Mouse (Mus musculus) hindbrain, embryonic 16.5 days (tissue): ENCODE results near the gene Gm28230. TPM values are rescaled to one million over a fixed set of nuclear protein-coding genes. Genes with fewer than 3 reads are reported as not detected.

Experiments used
- ATAC-seq: fragments of 200-750 bp; cut with Nextera tagmentation; 2 replicates; pipeline ENCODE4 v1.8.0; 2017; ENCODE audit warnings: moderate TSS enrichment, moderate library complexity
- H3K27ac ChIP-seq: fragments of 300-500 bp; sonication (generic); 2 replicates; pipeline ENCODE4 v1.5.1; 2014; ENCODE audit warnings: low read depth, mild to moderate bottlenecking, control low read depth, low read length, moderate library complexity
- H3K27me3 ChIP-seq: fragments of 300-500 bp; sonication (generic); replicated peaks from 2 replicates; pipeline ENCODE4 v1.6.1; 2014; ENCODE audit warnings: low read length; ENCODE audit not compliant: control insufficient read depth, insufficient read depth
- H3K36me3 ChIP-seq: fragments of 300-500 bp; sonication (generic); 2 replicates; pipeline ENCODE4 v1.6.1; 2014; ENCODE audit warnings: mild to moderate bottlenecking, low read length, moderate library complexity, mixed read lengths; ENCODE audit not compliant: control insufficient read depth, insufficient read depth
- H3K4me1 ChIP-seq: fragments of 300-500 bp; sonication (generic); 2 replicates; pipeline ENCODE4 v1.6.1; 2014; ENCODE audit warnings: low read depth, low read length; ENCODE audit not compliant: control insufficient read depth, insufficient read depth
- H3K4me2 ChIP-seq: fragments of 300-500 bp; sonication (generic); 2 replicates; pipeline ENCODE4 v1.6.1; 2014; ENCODE audit warnings: mild to moderate bottlenecking, low read length, control low read depth, moderate library complexity
- H3K4me3 ChIP-seq: fragments of 300-500 bp; sonication (generic); 2 replicates; pipeline ENCODE4 v1.5.1; 2014; ENCODE audit warnings: mild to moderate bottlenecking, low read length, control low read depth, moderate library complexity
- H3K9ac ChIP-seq: fragments of 300-500 bp; sonication (generic); 2 replicates; pipeline ENCODE4 v1.6.1; 2014; ENCODE audit warnings: low read depth, mild to moderate bottlenecking, control low read depth, low read length, moderate library complexity
- H3K9me3 ChIP-seq: fragments of 300-500 bp; sonication (generic); 2 replicates; pipeline ENCODE4 v1.6.1; 2014; ENCODE audit warnings: mild to moderate bottlenecking, low read length, moderate library complexity; ENCODE audit not compliant: control insufficient read depth
- WGBS: fragments of 180-500 bp; shearing (Covaris S2); extraction: QIAGEN DNeasy Blood & Tissue Kit; methylation state at CpG from one replicate; pipeline ENCODE4 v1.1.7; 2014; 5-methylcytosine and 5-hydroxymethylcytosine counted together
- polyA plus RNA-seq: library from polyadenylated mRNA; unstranded; fragments of >200 nt; fragmentation: Nextera tagmentation; extraction: Ambion mirVana; gene quantifications from 2 replicates; pipeline ENCODE4 v1.2.1, GENCODE M21; 2015

The Gm28230 gene
- polyA plus RNA-seq, 1 experiment from 2014 or later, result 0.45 TPM

- no peaks in the 10 kb centered on the region for H3K36me3 ChIP-seq
- H3K4me1 ChIP-seq, result peaks cover 7% of the 10 kb centered on the region; the same call in 1 of the 2 replicates
- H3K27ac ChIP-seq, result no peak overlapping the region
- H3K9ac ChIP-seq, result no peak overlapping the region
- H3K4me3 ChIP-seq, result peak overlapping the region; percentile 16
- WGBS, result 1% methylated on average over 14 of the region's 14 CpGs
- no peaks in the 10 kb centered on the region for H3K9me3 ChIP-seq
- H3K27me3 ChIP-seq, result peaks cover 60% of the 10 kb centered on the region
- no peak overlapping the region for H3K4me2 ChIP-seq
- ATAC-seq, result peak; percentile 60
Observed at GRCm38 (mm10) chr2:74714881-74715280, 11.6 kb upstream of the Gm28230 start.

GRCm38 (mm10) chr2:74715504-74716241 is 10.9 kb upstream of the Gm28230 start:
- H3K9me3 ChIP-seq, result no peaks in the 10 kb centered on the region
- H3K4me3 ChIP-seq, result peak overlapping the region; percentile 31
- H3K36me3 ChIP-seq, result no peaks in the 10 kb centered on the region
- peak; percentile 78 for ATAC-seq
- H3K4me2 ChIP-seq, result peak overlapping the region; percentile 65
- H3K4me1 ChIP-seq, result peaks cover 7% of the 10 kb centered on the region; the same call in 1 of the 2 replicates
- H3K27me3 ChIP-seq, result peaks cover 56% of the 10 kb centered on the region
- H3K9ac ChIP-seq, result peak overlapping the region; percentile 42; the same call in 1 of the 2 replicates
- 3% methylated on average over 26 of the region's 26 CpGs for WGBS
- no peak overlapping the region for H3K27ac ChIP-seq

DNA sequence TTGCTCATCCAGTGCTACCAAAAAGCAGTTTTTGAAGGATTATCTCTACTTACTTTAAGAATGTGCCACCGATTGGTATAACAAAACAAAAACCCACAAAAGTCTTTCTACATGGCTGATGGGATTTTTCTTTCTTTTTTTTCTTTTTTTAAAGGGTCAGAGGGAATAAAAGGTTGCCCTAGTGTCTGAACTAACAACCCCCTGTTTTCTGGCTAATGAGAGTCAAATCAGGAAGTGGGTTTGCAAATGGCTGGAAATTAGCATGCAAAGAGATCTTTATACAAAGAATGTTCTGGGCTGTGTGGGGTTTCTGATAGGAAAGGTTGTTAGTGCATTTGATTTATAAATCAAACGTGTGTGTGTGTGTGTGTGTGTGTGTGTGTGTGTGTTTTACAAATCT is 6.1 kb upstream of the Gm28230 start:
- no peaks in the 10 kb centered on the region for H3K9me3 ChIP-seq
- H3K4me2 ChIP-seq, result no peak overlapping the region
- no peak overlapping the region for H3K4me3 ChIP-seq
- H3K9ac ChIP-seq, result no peak overlapping the region
- no peaks in the 10 kb centered on the region for H3K36me3 ChIP-seq
- peaks cover 2% of the 10 kb centered on the region; the same call in 1 of the 2 replicates for H3K4me1 ChIP-seq
- peaks cover 67% of the 10 kb centered on the region for H3K27me3 ChIP-seq
- ATAC-seq, result no peak
- WGBS, result 18% methylated on average over 2 of the region's 2 CpGs
- no peak overlapping the region for H3K27ac ChIP-seq

GRCm38 (mm10) chr2:74720955-74721491 is 5.5 kb upstream of the Gm28230 start:
- Histone ChIP-seq H3K4me2 (no peak overlapping the region), H3K9ac (no peak overlapping the region), H3K27ac (no peak overlapping the region), H3K27me3 (peaks cover 62% of the 10 kb centered on the region), H3K36me3 (no peaks in the 10 kb centered on the region), H3K4me1 (peaks cover 2% of the 10 kb centered on the region; the same call in 1 of the 2 replicates), H3K9me3 (no peaks in the 10 kb centered on the region), H3K4me3 (no peak overlapping the region)
- WGBS, result 19% methylated on average over 5 of the region's 5 CpGs
- no peak for ATAC-seq

GRCm38 (mm10) chr2:74721882-74722281 is 4.6 kb upstream of the Gm28230 start:
- no peak overlapping the region; the same call in 1 of the 2 replicates for H3K4me2 ChIP-seq
- no peak overlapping the region for H3K9ac ChIP-seq
- ATAC-seq, result no peak
- H3K36me3 ChIP-seq, result no peaks in the 10 kb centered on the region
- peaks cover 2% of the 10 kb centered on the region for H3K4me1 ChIP-seq
- WGBS, result 12% methylated on average over 6 of the region's 6 CpGs
- no peak overlapping the region for H3K4me3 ChIP-seq
- H3K9me3 ChIP-seq, result no peaks in the 10 kb centered on the region
- no peak overlapping the region for H3K27ac ChIP-seq
- H3K27me3 ChIP-seq, result peaks cover 60% of the 10 kb centered on the region

- Histone ChIP-seq H3K9ac (0 out of 2 replicates have a peak overlapping the region, but pooled peaks have one; percentile 7), H3K4me3 (0 out of 2 replicates have a peak overlapping the region, but pooled peaks have one; percentile 6), H3K36me3 (no peaks in the 10 kb centered on the region), H3K27me3 (peaks cover 58% of the 10 kb centered on the region), H3K4me2 (peak overlapping the region; percentile 25), H3K9me3 (no peaks in the 10 kb centered on the region), H3K4me1 (peaks cover 2% of the 10 kb centered on the region), H3K27ac (no peak overlapping the region)
- no peak for ATAC-seq
- WGBS, result 8% methylated on average over 8 of the region's 8 CpGs
Observed at GRCm38 (mm10) chr2:74722949-74723348, 3.6 kb upstream of the Gm28230 start.

DNA sequence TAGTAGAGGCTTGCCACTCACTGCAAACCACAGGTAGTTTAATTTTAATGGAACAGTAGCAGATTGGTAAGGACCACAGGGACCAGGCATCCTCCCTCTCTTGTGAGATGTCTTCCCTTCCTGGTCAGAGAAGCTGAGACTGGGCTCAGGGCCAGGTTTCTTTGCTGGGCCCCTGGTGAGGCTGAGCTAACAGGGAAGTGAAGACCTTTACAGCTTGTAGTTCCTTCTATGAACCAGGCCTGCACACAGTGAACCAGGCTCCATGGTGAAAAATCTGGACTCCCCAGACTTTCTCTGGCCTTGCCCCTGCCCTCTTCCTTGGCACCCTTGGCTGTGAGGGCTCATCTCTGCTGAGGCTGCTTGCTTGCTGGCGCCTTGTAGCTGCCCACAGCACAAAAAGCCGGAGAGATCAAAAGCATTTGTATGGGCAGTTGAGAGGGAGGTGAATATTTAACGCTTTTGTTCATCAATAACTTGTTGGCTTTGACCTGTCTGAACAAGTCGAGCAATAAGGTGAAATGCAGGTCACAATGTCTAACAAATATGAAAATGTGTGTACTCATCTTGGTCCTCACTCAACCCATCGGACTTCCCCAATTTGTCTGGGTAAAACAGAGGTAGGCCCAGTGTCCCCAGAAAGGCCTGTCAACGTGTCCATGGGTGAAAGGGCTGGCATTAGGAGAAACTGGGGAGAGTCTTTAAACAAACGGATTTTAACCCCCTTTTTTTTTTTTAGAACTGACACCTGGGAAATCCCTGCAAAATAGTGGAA is 2.1 kb upstream of the Gm28230 start:
- Histone ChIP-seq H3K36me3 (no peaks in the 10 kb centered on the region), H3K9ac (no peak overlapping the region), H3K4me1 (peaks cover 2% of the 10 kb centered on the region), H3K9me3 (no peaks in the 10 kb centered on the region), H3K27ac (no peak overlapping the region), H3K4me3 (no peak overlapping the region), H3K4me2 (no peak overlapping the region), H3K27me3 (peaks cover 58% of the 10 kb centered on the region)
- WGBS, result 18% methylated on average over 7 of the region's 7 CpGs
- no peak for ATAC-seq

- 10% methylated on average over 17 of the region's 17 CpGs for WGBS
- peaks cover 52% of the 10 kb centered on the region for H3K27me3 ChIP-seq
- no peaks in the 10 kb centered on the region for H3K9me3 ChIP-seq
- peaks cover 2% of the 10 kb centered on the region for H3K4me1 ChIP-seq
- H3K4me2 ChIP-seq, result peak overlapping the region; percentile 35
- no peak overlapping the region for H3K9ac ChIP-seq
- peak overlapping the region; percentile 9; the same call in 1 of the 2 replicates for H3K4me3 ChIP-seq
- ATAC-seq, result no peak
- H3K27ac ChIP-seq, result no peak overlapping the region
- H3K36me3 ChIP-seq, result no peaks in the 10 kb centered on the region
Observed at GRCm38 (mm10) chr2:74725171-74725570, 1.4 kb upstream of the Gm28230 start.
